In the genomic region with DNA sequence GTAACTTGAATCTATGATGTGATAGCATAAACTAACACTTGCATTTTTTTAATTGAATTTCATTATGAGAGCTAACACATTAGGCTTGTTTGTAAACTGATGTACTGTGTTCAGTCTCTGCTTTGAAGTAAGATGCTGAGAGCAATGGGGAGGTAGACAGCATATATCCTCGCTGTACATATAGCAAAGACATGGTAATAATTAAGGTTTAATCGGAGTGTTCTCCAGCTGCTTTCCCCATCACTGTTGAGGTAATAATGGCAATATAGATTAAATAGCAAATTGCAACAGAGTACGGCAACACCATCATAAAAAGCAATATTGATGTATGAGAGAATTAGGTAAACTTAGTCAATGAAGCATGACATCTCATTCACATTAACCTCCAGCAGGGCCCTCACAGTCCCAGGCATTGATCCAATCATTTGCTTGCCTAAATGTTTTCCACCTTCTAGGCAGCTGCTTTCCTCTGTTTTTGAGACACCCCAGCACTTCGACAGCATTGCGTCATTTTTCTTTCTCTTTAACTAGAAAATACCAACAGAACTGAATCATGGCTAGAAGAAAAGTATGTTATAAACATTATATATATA, we compare ENCODE assay signal across 14 mouse cellular contexts.
"Had no signal": no experiment of that assay in that cellular context is flagged by ENCODE, and none has a peak within 500 bp of the region (broad histone marks: within the 10 kb centered on the region; RNA-seq: fewer than 3 reads in every experiment).

No protein-coding gene starts in this region.

- DNase-seq: kidney, adult 2 months; kidney, postnatal 36 days; layer of hippocampus, adult 9-11 months; lung, embryonic 14.5 days; lung, postnatal 10 days; lung, postnatal 4 days; thymus, postnatal 14 days had no signal

- H3K36me3 ChIP-seq: limb, embryonic 10.5 days; liver, embryonic 15.5 days had no signal

- H3K27me3 ChIP-seq: liver, embryonic 15.5 days had no signal

- H3K9ac ChIP-seq: liver, embryonic 15.5 days; lung, embryonic 14.5 days had no signal

- H3K4me3 ChIP-seq: limb, embryonic 10.5 days; liver, embryonic 15.5 days had no signal

- ATAC-seq: midbrain, embryonic 16.5 days had no signal

- H3K27ac ChIP-seq: kidney, postnatal 0 days; limb, embryonic 10.5 days; liver, embryonic 15.5 days; stomach, postnatal 0 days had no signal

- H3K4me2 ChIP-seq: liver, embryonic 11.5 days; liver, embryonic 15.5 days; lung, embryonic 14.5 days; midbrain, embryonic 11.5 days had no signal

- H3K4me1 ChIP-seq: limb, embryonic 10.5 days; liver, embryonic 15.5 days had no signal

- H3K9me3 ChIP-seq: limb, embryonic 10.5 days; liver, embryonic 15.5 days had no signal
